Mouse (Mus musculus): ENCODE data around the gene Adam30. TPM values are rescaled to one million over a fixed set of nuclear protein-coding genes. Genes with fewer than 3 reads are reported as not detected.

The Adam30 gene
- polyA plus RNA-seq (2015; fragmentation: Illumina TruSeq; extraction: RNeasy Lipid Tissue Mini Kit (QIAGEN cat#74804); ENCODE audit: insufficient read depth, low read depth, low replicate concordance) = not detected

GRCm38 (mm10) chr3:98160330-98160729 lies at the start of gene Adam30:
Adam30 (plus strand) TSS chr3:98160630.

Other genes starting within 250 kb of the Adam30 start
- gene Notch2, start 147.1 kb upstream of the Adam30 start, polyA plus RNA-seq (2015; fragmentation: Illumina TruSeq; extraction: RNeasy Lipid Tissue Mini Kit (QIAGEN cat#74804); ENCODE audit: insufficient read depth, low read depth, low replicate concordance) = 2.9 TPM
- gene Reg4, start 61.5 kb downstream of the Adam30 start, polyA plus RNA-seq (2015; fragmentation: Illumina TruSeq; extraction: RNeasy Lipid Tissue Mini Kit (QIAGEN cat#74804); ENCODE audit: insufficient read depth, low read depth, low replicate concordance) = not detected
- gene Hmgcs2, start 119.8 kb downstream of the Adam30 start, polyA plus RNA-seq (2015; fragmentation: Illumina TruSeq; extraction: RNeasy Lipid Tissue Mini Kit (QIAGEN cat#74804); ENCODE audit: insufficient read depth, low read depth, low replicate concordance) = 8.3 TPM
- 59.2 TPM for gene Phgdh, start 179.4 kb downstream of the Adam30 start, polyA plus RNA-seq (2015; fragmentation: Illumina TruSeq; extraction: RNeasy Lipid Tissue Mini Kit (QIAGEN cat#74804); ENCODE audit: insufficient read depth, low read depth, low replicate concordance)
- gene Zfp697, start 221.8 kb downstream of the Adam30 start, polyA plus RNA-seq (2015; fragmentation: Illumina TruSeq; extraction: RNeasy Lipid Tissue Mini Kit (QIAGEN cat#74804); ENCODE audit: insufficient read depth, low read depth, low replicate concordance) = 1.3 TPM